Mouse (Mus musculus): ENCODE measurements at regions not wholly inside any gene's neighbourhood (a gene's known extent, or its start where the extent isn't known, plus 50 kb on each side); places are given as distances from the start of the nearest gene placed in this dataset.

- TF ChIP-seq POLR2A (IDR thresholded peaks at IDR 0.05; ENCODE audit: borderline replicate concordance, low read depth, low read length): no peak
- TF ChIP-seq CTCF (IDR thresholded peaks at IDR 0.05; ENCODE audit: low read depth, low read length): no peak
- H3K27ac ChIP-seq (ENCODE audit: insufficient read depth, low read depth, low read length): no peak overlapping the region
- H3K4me3 ChIP-seq (ENCODE audit: insufficient read depth, low read length): no peak overlapping the region
- no peaks in the 10 kb centered on the region for H3K4me1 ChIP-seq (ENCODE audit: control insufficient read depth, insufficient read depth, low read length)
These were observed 165.5 kb upstream of the Plxna2 start for GRCm38 (mm10) chr1:194452480-194452879.

- Histone ChIP-seq H3K4me3 (ENCODE audit: insufficient read depth, low read length) (no peak overlapping the region), H3K27ac (ENCODE audit: insufficient read depth, low read depth, low read length) (no peak overlapping the region), H3K4me1 (ENCODE audit: control insufficient read depth, insufficient read depth, low read length) (no peaks in the 10 kb centered on the region)
- TF ChIP-seq POLR2A (IDR thresholded peaks at IDR 0.05; ENCODE audit: borderline replicate concordance, low read depth, low read length) (no peak), CTCF (IDR thresholded peaks at IDR 0.05; ENCODE audit: low read depth, low read length) (no peak)
These were observed 174.3 kb upstream of the Plxna2 start for GRCm38 (mm10) chr1:194443681-194444080.

GRCm38 (mm10) chr1:194437301-194437700, 180.7 kb upstream of the Plxna2 start:
- TF ChIP-seq POLR2A (IDR thresholded peaks at IDR 0.05; ENCODE audit: borderline replicate concordance, low read depth, low read length): no peak
- TF ChIP-seq CTCF (IDR thresholded peaks at IDR 0.05; ENCODE audit: low read depth, low read length): no peak
- Histone ChIP-seq H3K4me1 (ENCODE audit: control insufficient read depth, insufficient read depth, low read length) (no peaks in the 10 kb centered on the region), H3K27ac (ENCODE audit: insufficient read depth, low read depth, low read length) (no peak overlapping the region), H3K4me3 (ENCODE audit: insufficient read depth, low read length) (no peak overlapping the region)

- no peak for TF ChIP-seq CTCF (IDR thresholded peaks at IDR 0.05; ENCODE audit: low read depth, low read length)
- TF ChIP-seq POLR2A (IDR thresholded peaks at IDR 0.05; ENCODE audit: borderline replicate concordance, low read depth, low read length): no peak
- Histone ChIP-seq H3K4me3 (ENCODE audit: insufficient read depth, low read length) (no peak overlapping the region), H3K4me1 (ENCODE audit: control insufficient read depth, insufficient read depth, low read length) (no peaks in the 10 kb centered on the region)
These were observed 183.0 kb upstream of the Plxna2 start for GRCm38 (mm10) chr1:194435060-194435459.

GRCm38 (mm10) chr1:194428586-194428985, 189.4 kb upstream of the Plxna2 start:
- H3K4me1 ChIP-seq (ENCODE audit: control insufficient read depth, insufficient read depth, low read length): peaks cover 15% of the 10 kb centered on the region
- no peak overlapping the region for H3K4me3 ChIP-seq (ENCODE audit: insufficient read depth, low read length)
- TF ChIP-seq POLR2A (IDR thresholded peaks at IDR 0.05; ENCODE audit: borderline replicate concordance, low read depth, low read length) (no peak), CTCF (IDR thresholded peaks at IDR 0.05; ENCODE audit: low read depth, low read length) (no peak)

More at GRCm38 (mm10) chr1:194435060-194435459, 183.0 kb upstream of the Plxna2 start:
- H3K27ac ChIP-seq (ENCODE audit: insufficient read depth, low read depth, low read length): no peak overlapping the region

GRCm38 (mm10) chr1:194426293-194426692, 191.7 kb upstream of the Plxna2 start:
- Histone ChIP-seq H3K27ac (ENCODE audit: insufficient read depth, low read depth, low read length) (no peak overlapping the region), H3K4me1 (ENCODE audit: control insufficient read depth, insufficient read depth, low read length) (peaks cover 20% of the 10 kb centered on the region), H3K4me3 (ENCODE audit: insufficient read depth, low read length) (no peak overlapping the region)
- no peak for TF ChIP-seq CTCF (IDR thresholded peaks at IDR 0.05; ENCODE audit: low read depth, low read length)
- TF ChIP-seq POLR2A (IDR thresholded peaks at IDR 0.05; ENCODE audit: borderline replicate concordance, low read depth, low read length): no peak

More at GRCm38 (mm10) chr1:194428586-194428985, 189.4 kb upstream of the Plxna2 start:
- 0 out of 2 replicates have a peak overlapping the region, but pooled peaks have one; percentile 29 for H3K27ac ChIP-seq (ENCODE audit: insufficient read depth, low read depth, low read length)

GRCm38 (mm10) chr1:194424201-194424600, 193.8 kb upstream of the Plxna2 start:
- Histone ChIP-seq H3K27ac (ENCODE audit: insufficient read depth, low read depth, low read length) (no peak overlapping the region), H3K4me3 (ENCODE audit: insufficient read depth, low read length) (no peak overlapping the region), H3K4me1 (ENCODE audit: control insufficient read depth, insufficient read depth, low read length) (peaks cover 20% of the 10 kb centered on the region)
- TF ChIP-seq POLR2A (IDR thresholded peaks at IDR 0.05; ENCODE audit: borderline replicate concordance, low read depth, low read length) (no peak), CTCF (IDR thresholded peaks at IDR 0.05; ENCODE audit: low read depth, low read length) (no peak)

GRCm38 (mm10) chr1:194412193-194412592, 205.8 kb upstream of the Plxna2 start:
- H3K27ac ChIP-seq (ENCODE audit: insufficient read depth, low read depth, low read length): no peak overlapping the region
- TF ChIP-seq CTCF (IDR thresholded peaks at IDR 0.05; ENCODE audit: low read depth, low read length): no peak
- TF ChIP-seq POLR2A (IDR thresholded peaks at IDR 0.05; ENCODE audit: borderline replicate concordance, low read depth, low read length): no peak
- H3K4me1 ChIP-seq (ENCODE audit: control insufficient read depth, insufficient read depth, low read length): no peaks in the 10 kb centered on the region
- no peak overlapping the region for H3K4me3 ChIP-seq (ENCODE audit: insufficient read depth, low read length)

GRCm38 (mm10) chr1:194411788-194412187, 206.2 kb upstream of the Plxna2 start:
- no peak overlapping the region for H3K4me3 ChIP-seq (ENCODE audit: insufficient read depth, low read length)
- TF ChIP-seq POLR2A (IDR thresholded peaks at IDR 0.05; ENCODE audit: borderline replicate concordance, low read depth, low read length) (no peak), CTCF (IDR thresholded peaks at IDR 0.05; ENCODE audit: low read depth, low read length) (no peak)
- H3K4me1 ChIP-seq (ENCODE audit: control insufficient read depth, insufficient read depth, low read length): no peaks in the 10 kb centered on the region
- no peak overlapping the region for H3K27ac ChIP-seq (ENCODE audit: insufficient read depth, low read depth, low read length)

- no peak for TF ChIP-seq CTCF (IDR thresholded peaks at IDR 0.05; ENCODE audit: low read depth, low read length)
- TF ChIP-seq POLR2A (IDR thresholded peaks at IDR 0.05; ENCODE audit: borderline replicate concordance, low read depth, low read length): no peak
- no peak overlapping the region for H3K27ac ChIP-seq (ENCODE audit: insufficient read depth, low read depth, low read length)
- no peak overlapping the region for H3K4me3 ChIP-seq (ENCODE audit: insufficient read depth, low read length)
- H3K4me1 ChIP-seq (ENCODE audit: control insufficient read depth, insufficient read depth, low read length): no peaks in the 10 kb centered on the region
These were observed 218.7 kb upstream of the Plxna2 start for GRCm38 (mm10) chr1:194399281-194399680.
